Mouse (Mus musculus): ENCODE results near the gene Pex6. TPM values are rescaled to one million over a fixed set of nuclear protein-coding genes. Genes with fewer than 3 reads are reported as not detected.

Pex6 gene
- total RNA-seq (2015; ENCODE audit: low replicate concordance) (1.9 and 3.8 TPM in 2 replicates), total RNA-seq (2017; ENCODE audit: low replicate concordance) (2.8 and 3.9 TPM in 2 replicates)

DNA sequence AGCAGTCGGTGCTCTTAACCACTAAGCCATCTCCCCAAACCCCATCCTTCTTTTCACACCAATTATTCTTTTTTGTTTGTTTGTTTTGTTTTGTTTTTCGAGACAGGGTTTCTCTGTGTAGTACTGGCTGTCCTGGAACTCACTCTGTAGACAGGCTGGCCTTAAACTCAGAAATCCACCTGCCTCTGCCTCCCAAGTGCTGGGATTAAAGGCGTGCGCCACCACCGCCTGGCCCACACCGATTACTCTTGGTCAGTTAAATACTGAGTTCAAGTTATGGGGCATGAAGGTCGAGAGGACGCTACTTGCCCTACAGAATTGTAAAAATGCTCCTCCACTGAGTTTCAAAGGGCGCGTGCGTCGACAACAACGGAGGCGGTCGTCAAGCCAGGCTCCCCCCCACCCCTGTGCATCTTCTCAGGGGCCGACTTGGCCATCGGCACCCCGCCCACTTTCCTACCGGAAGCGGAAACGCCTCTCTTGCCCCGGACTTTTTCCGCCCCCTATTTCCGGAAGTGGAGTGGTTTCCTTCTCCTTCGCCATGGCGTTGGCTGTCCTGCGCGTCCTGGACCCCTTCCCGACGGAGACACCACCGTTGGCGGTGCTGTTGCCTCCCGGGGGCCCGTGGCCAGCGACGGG, at the start of gene Pex6:
Gene Pex6 (plus strand): TSS at position 505 of the 639 bp plus-strand sequence.
- ATAC-seq (replicated peaks; ENCODE audit: low FRiP score, poor library complexity, severe bottlenecking) = peak; percentile 92

DNA sequence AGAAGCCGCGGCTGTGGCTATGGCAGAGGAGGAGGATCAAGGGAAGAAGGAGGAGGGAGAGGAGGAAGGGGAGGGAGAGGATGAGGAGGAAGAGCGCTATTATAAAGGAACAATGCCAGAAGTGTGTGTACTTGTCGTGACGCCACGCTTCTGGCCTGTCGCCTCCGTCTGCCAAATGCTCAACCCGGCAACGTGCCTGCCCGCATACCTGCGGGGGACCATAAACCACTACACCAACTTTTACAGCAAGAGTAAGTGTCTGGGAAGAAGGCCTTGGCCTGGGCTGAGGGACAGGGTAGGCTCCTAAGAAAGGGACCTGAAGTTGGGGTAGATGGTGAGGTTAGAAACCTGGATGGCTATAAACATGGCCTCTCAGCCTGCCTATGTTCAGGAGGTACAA, 49.3 kb upstream of the Pex6 start:
- ATAC-seq (replicated peaks; ENCODE audit: low FRiP score, poor library complexity, severe bottlenecking) = no peak

DNA sequence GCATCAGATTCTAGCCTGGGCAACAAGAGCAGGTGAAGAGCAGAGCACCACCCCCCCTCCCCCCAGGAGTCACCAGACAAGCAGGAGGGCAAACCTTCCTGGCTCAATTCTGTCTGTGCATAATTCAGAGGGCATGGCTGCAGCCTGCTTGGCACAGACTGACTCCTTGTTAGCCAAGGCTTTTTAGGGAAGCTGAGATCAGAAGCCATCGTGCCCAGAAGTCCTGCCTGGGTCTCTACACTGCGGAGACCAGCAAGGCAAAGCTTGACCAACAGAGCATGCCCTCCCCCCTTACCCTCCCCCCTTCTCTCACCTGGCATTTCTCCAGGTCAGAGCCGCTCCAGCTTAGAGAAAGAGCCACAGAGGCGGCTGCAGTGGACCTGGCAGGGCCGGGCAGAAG, 48.5 kb upstream of the Pex6 start:
- no peak for ATAC-seq (replicated peaks; ENCODE audit: low FRiP score, poor library complexity, severe bottlenecking)

DNA sequence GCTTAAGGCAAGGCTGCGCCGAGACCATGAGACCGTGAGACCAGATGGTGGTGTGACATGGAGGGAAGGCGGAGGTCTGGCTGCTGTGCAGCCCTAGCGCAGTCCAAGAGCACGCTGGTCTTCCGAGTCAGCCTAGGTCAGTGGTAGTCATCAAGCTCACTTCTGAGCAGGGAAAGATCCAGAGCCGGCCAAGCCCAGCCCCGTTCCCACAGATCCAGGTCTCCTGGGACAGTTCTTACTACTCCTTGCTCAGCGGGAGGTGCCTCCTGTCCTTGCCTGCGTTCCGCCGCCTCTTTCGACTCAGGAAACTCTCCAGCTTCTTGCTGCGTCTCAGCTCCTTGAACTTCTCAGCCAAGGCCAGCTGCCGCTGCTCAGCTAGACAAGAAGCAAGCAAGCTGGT, 43.6 kb upstream of the Pex6 start:
- ATAC-seq (replicated peaks; ENCODE audit: low FRiP score, poor library complexity, severe bottlenecking) = no peak

DNA sequence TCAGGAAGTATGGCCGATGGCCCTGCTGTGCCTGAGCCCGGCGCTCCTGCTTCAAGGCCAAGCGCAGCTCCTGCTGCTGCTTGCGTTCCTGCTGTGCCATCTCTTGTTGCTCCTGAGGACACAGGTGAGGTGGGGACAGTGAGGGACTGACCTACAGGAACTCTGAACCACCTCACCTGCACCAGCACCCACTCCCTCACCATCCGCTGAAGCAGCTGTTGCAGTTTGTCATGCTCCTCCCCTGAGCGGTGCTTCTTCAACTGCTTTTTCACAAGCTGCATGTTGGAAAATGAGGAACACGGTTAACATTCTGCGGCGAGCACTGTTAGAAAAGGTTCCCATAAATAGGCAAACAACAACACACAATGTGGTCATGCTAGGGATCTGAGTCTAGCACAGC, 41.4 kb upstream of the Pex6 start:
- no peak for ATAC-seq (replicated peaks; ENCODE audit: low FRiP score, poor library complexity, severe bottlenecking)

DNA sequence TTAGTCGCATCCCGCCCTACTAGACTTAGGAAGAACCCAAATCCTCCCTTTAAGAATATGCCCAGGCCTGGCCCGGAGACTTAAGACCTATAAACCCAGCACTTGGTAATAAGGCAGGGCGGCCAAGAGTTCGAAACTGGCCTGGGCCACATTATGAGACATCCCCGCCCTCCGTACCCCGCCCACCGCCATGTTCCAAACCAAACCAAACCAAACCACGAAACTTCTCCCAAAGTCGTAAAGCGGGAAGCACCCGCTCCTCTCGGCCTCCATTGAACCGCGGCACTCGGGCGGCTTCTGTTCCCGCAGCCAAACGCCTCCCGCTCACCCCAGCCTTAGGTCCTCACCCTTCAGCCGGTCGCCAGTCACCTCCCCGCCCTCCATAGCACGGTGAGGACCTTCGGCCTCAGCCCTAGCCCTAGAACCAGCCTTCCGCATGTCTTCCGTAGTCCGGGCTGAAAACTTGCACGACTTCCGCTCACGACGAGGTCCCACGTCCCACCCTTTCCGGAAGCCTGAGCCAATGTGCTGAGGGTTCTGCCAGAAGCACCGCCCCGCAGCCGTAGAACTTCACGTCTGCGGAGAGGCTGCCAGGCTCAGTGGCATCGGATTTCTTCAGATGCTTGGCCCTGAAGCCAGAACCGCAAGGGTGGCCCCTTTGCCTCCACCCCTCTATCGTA, 37.3 kb upstream of the Pex6 start, which contains the start of gene Rrp36:
Gene Rrp36 (minus strand): TSS at position 503 of the 680 bp plus-strand sequence.
- peak; percentile 98 for ATAC-seq (replicated peaks; ENCODE audit: low FRiP score, poor library complexity, severe bottlenecking)

DNA sequence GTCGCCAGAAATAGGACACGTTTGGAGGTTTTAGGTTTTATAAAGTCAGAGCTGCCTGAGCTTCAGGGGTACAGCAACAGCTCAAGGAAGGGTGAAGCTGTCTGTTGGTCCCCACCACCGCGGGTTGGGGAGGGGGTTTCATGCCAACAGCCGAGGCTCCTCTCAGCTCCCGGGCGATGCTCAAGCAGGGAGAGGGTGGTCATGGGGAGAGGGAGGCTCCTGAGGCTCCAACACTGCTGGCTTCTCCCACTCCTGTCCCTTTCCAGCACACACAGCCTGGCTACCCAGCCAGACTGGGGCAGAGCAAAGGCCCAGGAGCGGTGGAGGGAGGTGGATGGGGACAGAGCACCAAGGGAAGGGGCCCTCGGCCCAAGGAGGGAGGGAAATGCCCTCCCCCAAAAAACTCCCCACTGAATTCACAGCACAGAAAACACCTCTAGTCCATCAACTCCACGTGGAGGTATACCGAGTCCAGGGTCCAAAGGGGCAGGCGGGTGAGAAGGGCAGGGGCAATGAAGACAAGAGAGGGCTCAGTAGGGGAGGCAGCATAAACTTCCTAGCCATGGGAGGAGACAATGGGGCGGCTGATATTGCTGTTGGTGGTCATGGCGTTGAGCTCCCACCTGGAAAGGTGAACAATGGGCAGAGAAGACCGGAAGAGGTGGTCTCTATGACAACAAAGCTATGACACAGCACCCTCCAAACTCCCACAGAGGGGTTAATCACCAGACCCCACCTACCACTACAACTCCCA, 36.6 kb upstream of the Pex6 start:
- ATAC-seq (replicated peaks; ENCODE audit: low FRiP score, poor library complexity, severe bottlenecking) = peak; percentile 25

DNA sequence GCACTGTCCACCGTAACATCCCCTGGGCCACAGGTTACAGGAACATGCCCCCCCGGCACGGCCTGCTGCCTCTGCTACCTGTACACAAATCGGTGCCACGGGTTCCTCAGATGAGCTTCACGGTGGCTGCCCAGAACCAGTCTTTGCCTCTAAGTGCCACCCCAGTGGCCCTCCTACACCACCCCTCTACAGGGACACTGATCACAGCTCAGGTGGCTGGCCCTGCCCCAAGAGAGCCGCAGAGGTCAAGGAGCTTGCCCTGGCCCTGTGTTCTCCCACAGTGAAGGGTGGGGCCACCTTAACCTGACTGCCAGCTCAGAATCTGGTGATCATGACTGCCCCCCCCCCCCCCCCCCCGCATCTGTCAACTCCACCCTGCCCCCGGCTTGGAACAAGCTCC, 32.8 kb upstream of the Pex6 start, which contains the start of gene Mea1:
Gene Mea1 (plus strand): TSS at position 378 of the 400 bp plus-strand sequence.
- ATAC-seq (replicated peaks; ENCODE audit: low FRiP score, poor library complexity, severe bottlenecking) = no peak

DNA sequence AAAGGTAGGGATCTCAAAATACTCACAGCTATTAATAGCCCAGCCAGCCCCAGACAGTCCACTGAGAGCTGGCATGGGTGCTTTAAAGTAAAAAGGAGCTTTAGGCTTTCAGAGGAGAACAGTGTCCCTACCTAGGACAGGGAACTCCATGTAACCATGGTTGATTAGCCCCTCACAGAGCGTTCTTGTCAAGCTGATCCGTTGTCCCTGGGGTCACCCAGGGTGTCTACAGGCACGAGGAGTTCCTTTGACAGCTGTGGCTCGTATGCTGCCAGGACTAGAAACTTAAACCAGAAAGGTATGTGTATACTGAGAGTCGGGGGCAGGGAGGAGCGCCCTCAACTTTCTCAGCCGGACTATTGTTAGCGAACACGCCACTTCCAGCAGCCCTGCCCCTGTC, 32.4 kb upstream of the Pex6 start:
- no peak for ATAC-seq (replicated peaks; ENCODE audit: low FRiP score, poor library complexity, severe bottlenecking)

DNA sequence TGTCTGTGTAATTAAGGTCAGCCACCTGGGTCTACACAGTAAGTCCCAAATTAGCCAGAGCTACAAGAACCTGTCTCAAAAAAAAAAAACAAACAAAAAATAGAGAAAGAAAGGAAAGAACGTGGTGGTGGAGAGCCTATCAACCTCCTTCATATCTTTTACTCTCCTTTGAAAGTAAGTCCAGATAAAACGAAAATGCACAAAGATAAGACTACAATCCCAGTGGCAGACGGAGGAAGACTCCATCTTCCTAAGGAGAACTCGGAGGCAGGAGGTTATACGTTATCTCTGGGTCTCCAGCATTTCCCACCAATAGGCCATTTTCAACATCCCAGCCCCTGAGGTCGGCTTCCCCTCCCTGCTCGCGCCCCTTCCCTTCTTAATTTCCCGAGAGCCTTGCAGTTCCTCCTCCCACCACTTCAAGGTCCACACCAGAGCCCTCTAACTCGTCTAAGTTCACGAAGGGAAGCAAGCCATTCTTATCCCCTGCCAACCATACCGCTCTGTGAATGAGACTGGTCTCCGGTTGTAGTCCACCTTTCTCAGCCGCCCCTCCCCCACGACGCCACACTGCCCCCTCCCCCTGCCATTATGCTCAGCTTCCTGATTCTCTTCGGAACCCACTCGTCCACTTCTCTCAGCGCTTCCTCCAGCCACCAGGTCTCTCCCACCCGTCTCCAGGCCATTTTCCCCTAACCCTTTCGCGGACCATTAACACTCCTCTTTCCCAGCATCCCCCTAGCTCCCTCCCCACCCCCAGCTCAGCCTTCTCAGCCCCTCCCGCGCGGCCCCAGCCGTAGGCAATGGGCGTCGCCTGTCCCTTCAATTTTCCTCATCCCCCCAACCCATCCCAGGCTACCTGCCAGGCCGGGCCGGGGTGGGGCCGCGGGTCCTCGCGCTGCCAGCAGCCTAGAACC, 31.2 kb upstream of the Pex6 start:
- ATAC-seq (replicated peaks; ENCODE audit: low FRiP score, poor library complexity, severe bottlenecking) = 0 out of 2 replicates have a peak, but pooled peaks have one; percentile 5

DNA sequence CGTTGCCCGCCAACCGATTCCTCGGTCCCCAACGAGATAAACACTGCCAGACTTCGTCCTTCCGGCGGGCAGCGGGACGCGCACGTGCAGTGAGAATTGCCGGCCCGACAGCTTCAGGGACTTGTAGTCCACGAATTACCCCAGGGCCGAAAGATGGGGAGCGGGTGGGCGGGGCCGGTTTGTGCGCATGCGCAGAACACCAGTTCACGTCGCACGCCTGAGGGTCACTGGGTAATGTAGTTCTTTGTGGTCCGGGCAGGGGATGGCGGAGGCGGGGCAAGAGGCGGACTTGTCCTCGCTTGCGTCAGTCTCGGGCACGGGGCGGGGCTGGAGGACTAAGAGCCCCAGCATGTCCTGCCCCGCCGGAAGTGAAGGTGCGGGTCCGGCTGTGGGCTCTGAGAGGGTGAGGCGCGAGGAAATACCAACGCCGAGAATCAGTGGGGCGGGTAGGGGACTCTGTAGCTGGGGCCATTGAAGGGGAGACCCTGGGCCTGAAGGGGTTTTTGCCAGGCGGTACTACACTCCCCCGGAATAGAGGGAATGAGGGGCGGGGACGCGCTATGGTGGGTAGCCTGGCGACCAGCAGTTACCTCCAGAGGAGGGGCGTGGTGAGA, 30.4 kb upstream of the Pex6 start, which contains the start of gene Klhdc3:
Gene Klhdc3 (minus strand): TSS at position 155 of the 614 bp plus-strand sequence.
- ATAC-seq (replicated peaks; ENCODE audit: low FRiP score, poor library complexity, severe bottlenecking) = peak; percentile 95

DNA sequence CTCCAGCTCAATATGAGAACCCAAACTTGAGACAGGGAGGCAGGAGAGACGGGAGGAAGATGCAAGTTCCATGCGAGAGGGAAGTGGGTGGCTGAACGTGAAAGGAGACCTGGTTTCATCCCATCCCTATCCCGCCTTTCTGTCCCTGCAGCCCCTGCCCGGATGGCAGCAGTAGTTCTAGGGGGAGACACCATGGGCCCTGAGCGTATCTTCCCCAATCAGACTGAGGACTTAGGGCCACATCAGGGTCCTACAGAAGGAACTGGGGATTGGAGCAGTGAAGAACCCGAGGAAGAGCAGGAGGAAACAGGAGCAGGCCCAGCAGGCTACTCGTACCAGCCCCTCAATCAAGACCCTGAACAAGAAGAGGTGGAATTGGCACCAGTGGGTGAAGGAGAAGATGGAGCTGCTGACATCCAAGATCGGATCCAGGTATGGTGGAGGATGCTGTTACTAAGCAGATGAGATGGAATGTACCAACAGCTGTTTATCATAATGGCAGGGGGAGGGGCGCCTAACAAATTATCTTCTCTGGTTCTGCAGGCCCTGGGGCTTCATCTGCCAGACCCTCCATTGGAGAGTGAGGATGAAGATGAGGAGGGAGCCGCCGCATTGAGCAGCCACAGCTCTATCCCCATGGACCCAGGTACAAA, 29.7 kb upstream of the Pex6 start:
- no peak for ATAC-seq (replicated peaks; ENCODE audit: low FRiP score, poor library complexity, severe bottlenecking)

DNA sequence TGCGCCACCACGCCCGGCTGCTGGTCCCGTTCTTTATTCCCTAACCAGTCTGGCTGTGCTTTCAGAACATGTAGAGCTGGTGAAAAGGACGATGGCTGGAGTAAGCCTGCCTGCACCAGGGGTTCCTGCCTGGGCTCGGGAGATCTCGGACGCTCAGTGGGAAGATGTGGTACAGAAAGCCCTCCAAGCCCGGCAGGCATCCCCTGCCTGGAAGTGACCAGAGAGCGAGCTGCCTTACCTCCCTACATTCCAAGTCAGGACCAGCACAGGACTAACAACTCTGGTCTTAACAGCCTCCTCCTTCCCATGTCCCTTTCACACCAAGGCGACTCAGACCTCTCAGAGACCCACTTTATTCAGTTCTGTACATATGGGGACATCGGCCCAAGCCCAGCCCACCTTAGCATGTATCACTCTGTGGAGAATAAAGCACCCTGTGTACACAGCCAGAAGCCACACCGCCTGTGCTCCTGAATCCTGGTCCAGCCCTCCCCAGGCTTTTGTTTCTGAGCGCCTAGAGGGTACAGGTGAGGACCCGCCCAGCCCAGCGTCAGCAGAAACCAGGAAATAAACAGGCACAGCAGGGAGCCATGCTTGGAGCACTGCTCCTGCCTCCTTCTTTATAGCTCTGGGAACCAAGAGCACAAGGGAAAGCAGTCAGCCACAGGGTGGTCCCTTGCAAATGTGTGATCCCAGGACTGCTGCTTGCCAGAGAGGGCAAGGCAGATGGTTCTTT, 28.4 kb upstream of the Pex6 start:
- no peak for ATAC-seq (replicated peaks; ENCODE audit: low FRiP score, poor library complexity, severe bottlenecking)

DNA sequence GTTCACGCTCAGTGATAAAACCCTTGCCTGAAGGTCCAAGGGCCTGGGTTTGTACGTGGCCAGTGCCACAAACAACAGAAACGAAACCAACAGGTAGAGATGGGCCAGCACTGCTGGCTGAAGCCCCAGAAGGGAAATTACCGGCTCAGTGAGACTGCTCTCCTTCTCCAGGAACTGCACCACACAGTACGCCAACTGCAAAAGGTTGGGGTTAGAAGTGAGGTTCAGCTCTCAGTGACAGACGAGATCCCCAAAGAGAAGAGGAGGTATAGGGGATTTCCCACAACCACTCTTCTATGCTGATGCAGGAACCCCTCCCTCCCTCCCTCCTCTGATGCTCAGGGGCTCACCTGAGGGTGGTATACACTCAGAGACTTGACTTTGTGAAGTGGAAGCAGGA, 25.4 kb upstream of the Pex6 start:
- ATAC-seq (replicated peaks; ENCODE audit: low FRiP score, poor library complexity, severe bottlenecking) = no peak

DNA sequence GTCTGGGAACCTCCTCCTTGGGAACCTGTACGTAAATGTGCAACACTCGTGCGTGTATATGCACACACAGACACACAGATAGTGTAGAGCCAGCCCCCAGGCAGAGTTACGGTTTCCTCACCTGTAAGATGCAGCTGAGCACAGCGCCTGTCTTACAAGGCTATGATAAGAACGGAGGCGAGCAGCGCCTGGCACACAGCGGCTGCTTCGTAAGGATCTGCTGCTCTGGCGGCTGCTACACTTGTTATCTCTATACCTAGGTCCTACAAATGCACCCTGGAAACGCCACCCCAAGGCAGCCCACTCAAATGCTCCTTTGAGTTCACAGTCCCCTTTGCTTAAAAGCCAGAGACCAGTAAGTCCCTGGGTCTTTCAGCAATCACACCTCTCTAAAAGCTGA, 20.6 kb upstream of the Pex6 start:
- ATAC-seq (replicated peaks; ENCODE audit: low FRiP score, poor library complexity, severe bottlenecking) = peak; percentile 68

DNA sequence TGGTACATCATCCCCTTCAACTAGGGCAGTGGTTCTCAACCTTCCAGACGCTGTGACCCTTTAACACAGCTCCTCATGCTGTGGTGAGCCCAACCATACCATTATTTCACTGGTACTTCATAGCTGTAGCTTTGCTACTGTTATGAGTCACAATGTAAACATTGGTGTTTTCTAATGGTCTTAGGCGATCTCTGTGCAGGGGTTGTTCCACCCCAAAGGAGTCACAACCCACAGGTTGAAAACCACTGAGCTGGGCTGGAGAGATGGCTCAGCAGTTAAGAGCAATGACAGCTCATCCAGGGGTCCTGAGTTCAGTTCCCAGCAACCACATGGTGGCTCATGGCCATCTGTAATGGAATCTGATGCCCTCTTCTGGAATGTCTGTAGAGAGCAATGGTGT, 19.9 kb upstream of the Pex6 start:
- no peak for ATAC-seq (replicated peaks; ENCODE audit: low FRiP score, poor library complexity, severe bottlenecking)

DNA sequence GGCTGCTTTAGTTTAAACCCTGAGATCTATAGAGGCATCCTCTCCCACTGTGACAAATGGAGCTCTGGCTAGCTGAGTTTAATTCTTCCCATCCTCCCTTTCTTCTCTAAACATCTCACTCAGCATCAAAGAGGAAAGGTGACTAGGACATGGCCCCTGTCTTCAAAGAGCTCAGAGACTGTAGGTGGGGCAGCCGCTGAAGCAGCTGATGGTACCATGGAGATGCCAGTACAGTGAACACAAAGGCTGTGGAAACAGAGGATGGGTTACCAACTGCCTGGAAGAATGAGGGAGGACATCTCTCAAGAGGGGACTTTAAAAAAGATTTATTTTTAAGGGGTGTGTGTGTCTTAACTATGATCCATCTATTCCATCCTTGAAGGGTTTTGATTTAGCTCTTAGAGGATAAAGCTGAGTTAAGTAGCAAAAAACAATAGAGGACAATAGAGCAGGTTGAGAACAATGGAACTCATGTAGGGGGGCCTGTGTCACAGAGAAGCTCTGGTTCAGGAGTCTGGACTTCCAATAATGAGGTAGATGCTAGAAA, 16.7 kb upstream of the Pex6 start:
- ATAC-seq (replicated peaks; ENCODE audit: low FRiP score, poor library complexity, severe bottlenecking) = no peak

DNA sequence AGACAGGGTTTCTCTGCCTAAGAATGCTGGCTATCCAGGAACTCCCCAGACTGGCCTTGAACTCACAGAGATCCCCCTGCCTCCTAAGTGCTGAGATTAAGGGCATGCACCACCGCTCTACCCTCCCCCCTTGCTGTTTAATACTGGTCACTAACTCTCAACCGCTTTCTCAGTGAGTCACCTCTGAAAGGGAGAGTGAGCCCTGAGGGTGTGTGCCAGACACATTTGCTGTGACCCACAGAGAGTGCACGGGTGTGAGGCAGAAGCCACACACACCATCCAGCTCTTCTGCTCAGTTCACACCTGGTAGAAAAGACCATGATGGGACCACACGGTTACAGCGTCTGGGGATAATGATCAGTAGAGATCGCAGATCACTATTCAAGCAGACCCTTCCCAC, 12.7 kb upstream of the Pex6 start:
- no peak for ATAC-seq (replicated peaks; ENCODE audit: low FRiP score, poor library complexity, severe bottlenecking)
